Mouse (Mus musculus) limb, embryonic 14.5 days (tissue): ENCODE results near the gene Rab27a. TPM values are rescaled to one million over a fixed set of nuclear protein-coding genes. Genes with fewer than 3 reads are reported as not detected.
"Not testable (repeated sequence)": the region's sequence is repeated elsewhere in the genome, so short reads cannot be mapped to it uniquely, and the experiment has no call there.

Experiments
- ATAC-seq: fragments of 200-750 bp; cut with Nextera tagmentation; 2 replicates; pipeline ENCODE4 v1.8.0; 2017; ENCODE audit warnings: low read depth, moderate number of reproducible peaks, moderate TSS enrichment; ENCODE audit not compliant: low FRiP score
- DNase-seq: peaks from one replicate; pipeline ENCODE4 v3.0.0-alpha.2; 2015; ENCODE audit warnings: low spot score
- H3K27ac ChIP-seq: fragments of 300-500 bp; sonication (generic); replicated peaks from 2 replicates; pipeline ENCODE4 v1.5.1; 2014; ENCODE audit warnings: low read depth, mild to moderate bottlenecking, low read length, moderate library complexity, mixed read lengths
- H3K27me3 ChIP-seq: fragments of 300-500 bp; sonication (generic); 2 replicates; pipeline ENCODE4 v1.6.1; 2014; ENCODE audit warnings: low read length, mixed read lengths; ENCODE audit not compliant: control insufficient read depth, insufficient read depth
- H3K36me3 ChIP-seq: fragments of 300-500 bp; sonication (generic); 2 replicates; pipeline ENCODE4 v1.6.1; 2014; ENCODE audit warnings: mild to moderate bottlenecking, low read length, moderate library complexity, mixed read lengths; ENCODE audit not compliant: control insufficient read depth, insufficient read depth
- H3K4me1 ChIP-seq: fragments of 300-500 bp; sonication (generic); 2 replicates; pipeline ENCODE4 v1.6.1; 2014; ENCODE audit warnings: antibody characterized with exemption, low read length, mixed read lengths; ENCODE audit not compliant: control insufficient read depth, insufficient read depth
- H3K4me2 ChIP-seq: fragments of 300-500 bp; sonication (generic); replicated peaks from 2 replicates; pipeline ENCODE4 v1.6.1; 2014; ENCODE audit warnings: low read depth, mild to moderate bottlenecking, low read length, moderate library complexity; ENCODE audit not compliant: severe bottlenecking
- H3K4me3 ChIP-seq: fragments of 300-500 bp; sonication (generic); replicated peaks from 2 replicates; pipeline ENCODE4 v1.5.1; 2014; ENCODE audit warnings: low read length
- H3K9ac ChIP-seq: fragments of 300-500 bp; sonication (generic); 2 replicates; pipeline ENCODE4 v1.6.1; 2014; ENCODE audit warnings: mild to moderate bottlenecking, low read depth, low read length, moderate library complexity; ENCODE audit not compliant: severe bottlenecking
- H3K9me3 ChIP-seq: fragments of 300-500 bp; sonication (generic); 2 replicates; pipeline ENCODE4 v1.6.1; 2016; ENCODE audit warnings: low read length; ENCODE audit not compliant: control insufficient read depth
- POLR2A ChIP-seq: fragments of 200-500 bp; IDR thresholded peaks from 2 replicates; pipeline ENCODE4 v1.8.0; 2012; ENCODE audit warnings: inconsistent platforms, mild to moderate bottlenecking, moderate library complexity, borderline replicate concordance; ENCODE audit not compliant: insufficient read depth, insufficient read length; ENCODE audit errors: extremely low read depth
- WGBS: fragments of 180-500 bp; shearing (Covaris S2); extraction: QIAGEN DNeasy Blood & Tissue Kit; methylation state at CpG from one replicate; pipeline ENCODE4 v1.1.7; 2014; 5-methylcytosine and 5-hydroxymethylcytosine counted together
- polyA plus RNA-seq, 2 experiments: library from polyadenylated mRNA; depleted of rRNA in 1 of 2; stranded (reverse) in 1 of 2; unstranded in 1 of 2; fragments of >200 nt; fragmentation: Nextera tagmentation in 1 of 2; extraction: Ambion mirVana in 1 of 2; gene quantifications; 2 replicates each; pipeline versions ENCODE4 v1.2.1 to v1.2.3; 2012 to 2014

Rab27a gene
- polyA plus RNA-seq, 2 experiments: 2.8 to 5.7 TPM

DNA sequence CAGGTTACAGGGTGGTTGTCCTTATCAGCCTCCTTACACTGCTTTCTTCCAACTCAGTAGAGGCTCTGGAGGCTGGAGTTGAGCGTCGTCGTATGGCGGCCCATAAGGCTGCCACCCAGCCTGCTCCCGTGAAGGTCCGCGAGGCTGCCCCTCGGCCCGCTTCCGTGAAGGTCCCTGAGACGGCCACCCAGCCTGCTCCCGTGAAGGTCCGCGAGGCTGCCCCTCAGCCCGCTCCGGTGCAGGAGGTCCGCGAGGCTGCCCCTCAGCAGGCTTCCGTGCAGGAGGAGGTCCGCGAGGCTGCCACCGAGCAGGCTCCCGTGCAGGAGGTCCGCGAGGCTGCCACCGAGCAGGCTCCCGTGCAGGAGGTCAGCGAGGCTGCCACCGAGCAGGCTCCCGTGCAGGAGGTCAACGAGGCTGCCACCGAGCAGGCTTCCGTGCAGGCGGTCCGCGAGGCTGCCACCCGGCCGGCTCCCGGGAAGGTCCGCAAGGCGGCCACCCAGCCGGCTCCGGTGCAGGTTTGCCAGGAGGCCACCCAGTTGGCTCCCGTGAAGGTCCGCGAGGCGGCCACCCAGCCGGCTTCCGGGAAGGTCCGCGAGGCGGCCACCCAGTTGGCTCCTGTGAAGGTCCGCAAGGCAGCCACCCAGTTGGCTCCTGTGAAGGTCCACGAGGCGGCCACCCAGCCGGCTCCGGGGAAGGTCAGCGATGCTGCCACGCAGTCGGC is 58.7 kb downstream of the Rab27a start:
- WGBS: 6% methylated on average over 49 of the region's 60 CpGs
- H3K9ac ChIP-seq: peak overlapping the region; percentile 54
- peak overlapping the region; percentile 37 for H3K4me3 ChIP-seq
- peak; percentile 70 for ATAC-seq
- H3K27ac ChIP-seq: no peak overlapping the region
- peak overlapping the region; percentile 84 for H3K4me2 ChIP-seq
- 0 out of 2 replicates have a peak, but pooled peaks cover 2% of the 10 kb centered on the region for H3K27me3 ChIP-seq
- peaks cover 6% of the 10 kb centered on the region; the same call in 1 of the 2 replicates for H3K4me1 ChIP-seq
- H3K36me3 ChIP-seq: no peaks in the 10 kb centered on the region
- no peaks in the 10 kb centered on the region for H3K9me3 ChIP-seq
- DNase-seq: no peak
- no peak for TF ChIP-seq POLR2A

DNA sequence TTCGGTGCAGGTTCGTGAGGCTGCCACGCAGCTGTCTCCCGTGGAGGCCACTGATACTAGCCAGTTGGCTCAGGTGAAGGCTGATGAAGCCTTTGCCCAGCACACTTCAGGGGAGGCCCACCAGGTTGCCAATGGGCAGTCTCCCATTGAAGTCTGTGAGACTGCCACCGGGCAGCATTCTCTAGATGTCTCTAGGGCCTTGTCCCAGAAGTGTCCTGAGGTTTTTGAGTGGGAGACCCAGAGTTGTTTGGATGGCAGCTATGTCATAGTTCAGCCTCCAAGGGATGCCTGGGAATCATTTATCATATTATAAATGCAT is 59.2 kb downstream of the Rab27a start:
- ATAC-seq (0 out of 2 replicates have a peak, but pooled peaks have one; percentile 26), DNase-seq (no peak)
- Histone ChIP-seq H3K36me3 (no peaks in the 10 kb centered on the region), H3K27me3 (0 out of 2 replicates have a peak, but pooled peaks cover 2% of the 10 kb centered on the region), H3K4me3 (peak overlapping the region; percentile 37), H3K27ac (no peak overlapping the region), H3K4me1 (peaks cover 6% of the 10 kb centered on the region; the same call in 1 of the 2 replicates), H3K9me3 (no peaks in the 10 kb centered on the region), H3K9ac (peak overlapping the region; percentile 54; the same call in 1 of the 2 replicates), H3K4me2 (peak overlapping the region; percentile 84)
- 43% methylated on average over 5 of the region's 5 CpGs for WGBS
- TF ChIP-seq POLR2A: no peak

DNA sequence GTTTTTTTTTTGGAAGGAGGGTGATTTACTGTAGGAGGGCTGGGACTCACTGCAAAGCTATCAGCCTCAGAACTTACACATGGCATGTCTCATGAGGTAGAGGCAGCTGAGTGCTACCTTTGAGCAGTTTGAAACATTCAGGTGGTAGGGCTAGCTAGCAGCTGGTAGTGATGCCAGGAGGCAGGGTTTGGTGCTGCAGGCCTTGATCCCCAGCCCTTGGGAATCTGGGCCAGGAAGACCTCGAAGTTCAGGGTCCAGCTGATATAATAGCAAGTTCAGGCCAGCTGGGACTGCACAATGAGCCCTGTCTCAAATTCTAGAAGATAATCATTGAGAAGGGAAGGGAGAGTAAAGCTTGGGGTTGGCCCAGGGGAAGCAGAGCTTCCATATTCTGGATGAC is 60.5 kb downstream of the Rab27a start:
- Histone ChIP-seq H3K27ac (no peak overlapping the region), H3K4me2 (no peak overlapping the region), H3K4me3 (no peak overlapping the region), H3K36me3 (no peaks in the 10 kb centered on the region), H3K4me1 (peaks cover 6% of the 10 kb centered on the region; the same call in 1 of the 2 replicates), H3K9ac (no peak overlapping the region), H3K27me3 (0 out of 2 replicates have a peak, but pooled peaks cover 2% of the 10 kb centered on the region), H3K9me3 (no peaks in the 10 kb centered on the region)
- 68% methylated on average over 1 of the region's 1 CpGs for WGBS
- no peak for TF ChIP-seq POLR2A
- ATAC-seq (no peak), DNase-seq (no peak)

DNA sequence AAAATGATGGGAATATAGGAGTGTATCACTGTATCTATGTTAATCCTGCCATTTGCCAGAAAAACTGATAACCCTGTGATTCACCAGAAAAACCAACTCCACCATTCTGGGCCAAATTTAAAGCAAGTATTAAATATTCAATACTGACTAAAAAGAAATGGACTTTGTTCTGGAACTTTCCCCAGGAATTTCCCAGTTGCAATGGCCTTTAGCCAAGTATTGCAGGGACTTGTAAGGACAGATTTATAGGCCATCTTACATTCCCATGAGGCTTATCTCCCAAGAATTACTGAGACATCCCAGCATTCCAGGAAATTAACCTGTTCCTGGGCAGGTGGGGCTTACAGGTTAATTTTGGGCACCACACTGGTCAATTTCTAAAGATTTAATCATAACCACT is 61.1 kb downstream of the Rab27a start:
- Histone ChIP-seq H3K9ac (no peak overlapping the region), H3K4me1 (peaks cover 6% of the 10 kb centered on the region; the same call in 1 of the 2 replicates), H3K4me2 (no peak overlapping the region), H3K27ac (no peak overlapping the region), H3K4me3 (no peak overlapping the region), H3K36me3 (no peaks in the 10 kb centered on the region), H3K9me3 (no peaks in the 10 kb centered on the region), H3K27me3 (0 out of 2 replicates have a peak, but pooled peaks cover 2% of the 10 kb centered on the region)
- no peak for TF ChIP-seq POLR2A
- ATAC-seq: no peak
- DNase-seq: no peak

DNA sequence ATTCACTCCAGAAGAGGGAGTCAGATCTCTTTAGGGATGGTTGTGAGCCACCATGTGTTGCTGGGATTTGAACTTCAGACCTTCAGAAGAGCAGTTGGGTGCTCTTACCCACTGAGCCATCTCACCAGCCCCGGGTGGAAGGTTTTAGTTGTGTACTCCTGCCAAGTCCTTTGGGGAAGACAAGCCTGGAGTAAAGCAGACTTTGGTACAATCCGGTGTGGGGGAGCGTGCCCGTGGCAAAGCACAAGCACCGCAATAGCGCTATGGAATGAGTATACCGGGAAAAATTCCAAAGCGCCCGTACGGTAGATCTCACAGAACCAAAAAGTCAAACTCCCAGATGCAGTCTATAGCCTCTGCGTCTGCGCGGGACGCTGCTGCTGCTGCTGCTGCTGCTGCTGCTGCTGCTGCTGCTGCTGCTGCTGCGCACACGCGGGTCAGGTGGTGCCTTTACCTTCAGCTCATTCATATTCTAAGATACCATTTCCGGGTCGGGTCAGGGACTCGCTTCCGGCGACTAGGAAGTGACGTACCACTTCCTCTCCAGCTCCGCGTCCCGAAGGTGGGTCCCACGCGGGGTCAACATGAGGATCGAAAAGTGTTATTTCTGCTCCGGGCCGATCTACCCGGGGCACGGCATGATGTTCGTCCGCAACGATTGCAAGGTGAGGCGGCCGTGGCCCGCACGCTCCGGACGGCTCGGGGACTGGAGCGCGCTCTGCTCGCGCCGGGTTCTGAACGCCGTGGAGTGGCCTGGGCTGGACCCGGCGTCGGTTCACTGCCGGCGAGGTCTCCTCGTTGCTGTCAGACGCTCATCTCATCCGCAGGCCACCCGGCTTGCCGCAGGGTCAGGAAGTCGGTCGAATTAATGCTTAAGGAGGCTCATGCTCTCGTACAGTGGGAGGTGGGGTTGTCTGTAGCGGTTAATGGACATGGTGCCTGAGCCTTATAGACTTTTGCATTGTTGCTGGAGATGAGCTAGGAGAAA is 68.6 kb downstream of the Rab27a start, which contains the start of gene Rsl24d1:
TSS of gene Rsl24d1 (plus strand) at position 508 of the 988 bp plus-strand sequence.
- Histone ChIP-seq H3K36me3 (peaks cover 28% of the 10 kb centered on the region), H3K9ac (peak within 1 kb of the TSS; percentile 78), H3K4me2 (peak within 1 kb of the TSS; percentile 74), H3K27me3 (no peaks in the 10 kb centered on the region), H3K9me3 (no peaks in the 10 kb centered on the region), H3K4me1 (peaks cover 7% of the 10 kb centered on the region), H3K27ac (peak within 1 kb of the TSS; percentile 69), H3K4me3 (peak within 1 kb of the TSS; percentile 95)
- under 1% methylated on average over 64 of the region's 64 CpGs for WGBS
- TF ChIP-seq POLR2A: no peak
- ATAC-seq (peak; percentile 98), DNase-seq (peak; percentile 92)

DNA sequence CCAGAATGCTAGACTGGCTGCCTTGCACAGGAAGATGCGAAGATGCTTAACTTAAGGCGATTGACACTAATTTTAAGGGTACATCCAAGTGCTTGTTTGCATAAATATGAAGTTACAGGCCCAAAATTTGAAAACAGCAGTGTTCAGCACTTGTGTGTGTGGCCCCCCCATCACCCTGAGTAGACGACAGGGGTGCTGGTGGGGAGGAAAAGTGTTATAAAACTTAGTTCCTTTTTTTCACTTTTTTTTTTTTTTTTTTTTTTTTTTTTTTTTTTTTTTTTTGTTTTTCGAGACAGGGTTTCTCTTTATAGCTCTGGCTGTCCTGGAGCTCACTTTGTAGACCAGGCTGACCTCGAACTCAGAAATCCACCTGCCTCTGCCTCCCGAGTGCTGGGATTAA is 72.0 kb downstream of the Rab27a start:
- not testable (repeated sequence) for ATAC-seq, H3K9ac ChIP-seq, H3K27ac ChIP-seq, H3K27me3 ChIP-seq, DNase-seq, H3K4me1 ChIP-seq, H3K9me3 ChIP-seq, H3K4me2 ChIP-seq, H3K4me3 ChIP-seq
- 89% methylated on average over 6 of the region's 6 CpGs for WGBS
- H3K36me3 ChIP-seq: peaks cover 53% of the 10 kb centered on the region
